Mouse (Mus musculus) WW6 (cell line): ENCODE results near the gene 1110008P14Rik.
"Not testable (repeated sequence)": the region's sequence is repeated elsewhere in the genome, so short reads cannot be mapped to it uniquely, and the experiment has no call there.

Source experiments
- DNase-seq: peaks from one replicate; pipeline ENCODE4 v3.0.0-alpha.2; 2013; ENCODE audit warnings: low read depth, low spot score

The 1110008P14Rik gene

GRCm38 (mm10) chr2:32363376-32364106 is 18.2 kb downstream of the 1110008P14Rik start:
- DNase-seq: no peak

GRCm38 (mm10) chr2:32362817-32363340 is 18.9 kb downstream of the 1110008P14Rik start:
- no peak for DNase-seq

GRCm38 (mm10) chr2:32362274-32362673 is 19.5 kb downstream of the 1110008P14Rik start:
- not testable (repeated sequence) for DNase-seq

- no peak for DNase-seq
Measured at GRCm38 (mm10) chr2:32361437-32361836, 20.3 kb downstream of the 1110008P14Rik start.

GRCm38 (mm10) chr2:32360741-32361140 is 21.0 kb downstream of the 1110008P14Rik start:
- no peak for DNase-seq

- DNase-seq: no peak
Measured at GRCm38 (mm10) chr2:32358381-32358780, 23.4 kb downstream of the 1110008P14Rik start.

GRCm38 (mm10) chr2:32357710-32358109 is 24.0 kb downstream of the 1110008P14Rik start:
- DNase-seq: no peak

- no peak for DNase-seq
Measured at GRCm38 (mm10) chr2:32356216-32356615, 25.5 kb downstream of the 1110008P14Rik start.

- no peak for DNase-seq
Measured at GRCm38 (mm10) chr2:32354336-32354895, 27.3 kb downstream of the 1110008P14Rik start.

- no peak for DNase-seq
Measured at GRCm38 (mm10) chr2:32353836-32354235, 27.9 kb downstream of the 1110008P14Rik start.

- peak; percentile 70 for DNase-seq
Measured at GRCm38 (mm10) chr2:32353007-32353542, 28.7 kb downstream of the 1110008P14Rik start, which contains the start of gene Dnm1. Gene Dnm1, minus strand, starts transcription at chr2:32353338.

- no peak for DNase-seq
Measured at GRCm38 (mm10) chr2:32352151-32353006, 29.4 kb downstream of the 1110008P14Rik start, which contains the start of gene Ciz1. Gene Ciz1, plus strand, starts transcription at chr2:32352327.

- DNase-seq: no peak
Measured at GRCm38 (mm10) chr2:32351471-32351961, 30.2 kb downstream of the 1110008P14Rik start.

- DNase-seq: no peak
Measured at GRCm38 (mm10) chr2:32350471-32351051, 31.2 kb downstream of the 1110008P14Rik start.

GRCm38 (mm10) chr2:32349625-32350255 is 32.0 kb downstream of the 1110008P14Rik start:
- no peak for DNase-seq

- no peak for DNase-seq
Measured at GRCm38 (mm10) chr2:32348311-32348710, 33.4 kb downstream of the 1110008P14Rik start.

- DNase-seq: no peak
Measured at GRCm38 (mm10) chr2:32347019-32347418, 34.7 kb downstream of the 1110008P14Rik start.

- DNase-seq: no peak
Measured at GRCm38 (mm10) chr2:32344598-32345321, 37.0 kb downstream of the 1110008P14Rik start.

- DNase-seq: no peak
Measured at GRCm38 (mm10) chr2:32344056-32344455, 37.7 kb downstream of the 1110008P14Rik start.

- no peak for DNase-seq
Measured at GRCm38 (mm10) chr2:32343351-32343671, 38.4 kb downstream of the 1110008P14Rik start.
